Mouse (Mus musculus) embryonic facial prominence, embryonic 14.5 days (tissue): ENCODE data around the gene Idua. TPM values are rescaled to one million over a fixed set of nuclear protein-coding genes. Genes with fewer than 3 reads are reported as not detected.

ENCODE experiments used
- ATAC-seq: fragments of 200-750 bp; cut with Nextera tagmentation; 2 replicates; pipeline ENCODE4 v1.8.0; 2017; ENCODE audit warnings: low read depth, moderate number of reproducible peaks, moderate TSS enrichment
- DNase-seq: peaks from one replicate; pipeline ENCODE4 v3.0.0-alpha.2; 2015; ENCODE audit warnings: low spot score
- H3K27ac ChIP-seq: fragments of 300-500 bp; sonication (generic); replicated peaks from 2 replicates; pipeline ENCODE4 v1.5.1; 2014; ENCODE audit warnings: low read depth, mild to moderate bottlenecking, low read length, moderate library complexity
- H3K27me3 ChIP-seq: fragments of 300-500 bp; sonication (generic); replicated peaks from 2 replicates; pipeline ENCODE4 v1.6.1; 2014; ENCODE audit warnings: low read length; ENCODE audit not compliant: control insufficient read depth, insufficient read depth
- H3K36me3 ChIP-seq: fragments of 300-500 bp; sonication (generic); 2 replicates; pipeline ENCODE4 v1.6.1; 2014; ENCODE audit warnings: low read length, mixed read lengths; ENCODE audit not compliant: control insufficient read depth, insufficient read depth
- H3K4me1 ChIP-seq: fragments of 300-500 bp; sonication (generic); 2 replicates; pipeline ENCODE4 v1.6.1; 2014; ENCODE audit warnings: antibody characterized with exemption, low read length; ENCODE audit not compliant: control insufficient read depth, insufficient read depth
- H3K4me2 ChIP-seq: fragments of 300-500 bp; sonication (generic); 2 replicates; pipeline ENCODE4 v1.6.1; 2014; ENCODE audit warnings: low read depth, mild to moderate bottlenecking, low read length, moderate library complexity, mixed read lengths
- H3K4me3 ChIP-seq: fragments of 300-500 bp; sonication (generic); 2 replicates; pipeline ENCODE4 v1.5.1; 2014; ENCODE audit warnings: low read depth, mild to moderate bottlenecking, low read length
- H3K9ac ChIP-seq: fragments of 300-500 bp; sonication (generic); 2 replicates; pipeline ENCODE4 v1.6.1; 2014; ENCODE audit warnings: low read depth, mild to moderate bottlenecking, low read length, moderate library complexity, mixed read lengths
- H3K9me3 ChIP-seq: fragments of 300-500 bp; sonication (generic); 2 replicates; pipeline ENCODE4 v1.6.1; 2016; ENCODE audit warnings: low read length; ENCODE audit not compliant: control insufficient read depth
- WGBS: fragments of 180-500 bp; shearing (Covaris S2); extraction: QIAGEN DNeasy Blood & Tissue Kit; methylation state at CpG from one replicate; pipeline ENCODE4 v1.1.7; 2014; 5-methylcytosine and 5-hydroxymethylcytosine counted together
- polyA plus RNA-seq: library from polyadenylated mRNA; unstranded; fragments of >200 nt; fragmentation: Nextera tagmentation; extraction: Ambion mirVana; gene quantifications from 2 replicates; pipeline ENCODE4 v1.2.1, GENCODE M21; 2014

The Idua gene
- polyA plus RNA-seq, 1 experiment from 2014 or later: 13.6 TPM

DNA sequence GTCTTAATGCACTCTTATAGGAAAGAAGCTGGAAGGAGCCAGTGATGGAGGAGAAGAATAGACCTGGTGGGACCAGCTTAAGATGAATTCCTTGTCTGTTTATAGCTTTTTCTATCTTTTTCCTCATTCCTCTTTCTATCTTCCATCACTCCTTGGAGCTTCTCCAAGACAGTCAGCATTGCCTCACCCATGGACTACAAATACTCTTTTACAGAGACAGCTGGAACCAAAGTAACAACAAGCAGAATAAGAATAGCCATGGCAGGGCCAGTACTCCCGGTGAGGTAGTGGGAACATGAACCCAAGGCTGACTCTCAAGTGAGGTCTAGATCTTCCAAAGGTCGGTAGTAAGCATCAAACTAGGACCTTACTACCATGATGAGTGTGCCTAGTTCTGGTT lies 53.0 kb downstream of the Idua start:
- no peak overlapping the region for H3K27ac ChIP-seq
- H3K27me3 ChIP-seq: no peaks in the 10 kb centered on the region
- no peak overlapping the region for H3K4me2 ChIP-seq
- no peak overlapping the region for H3K4me3 ChIP-seq
- peaks cover 7% of the 10 kb centered on the region for H3K4me1 ChIP-seq
- no peaks in the 10 kb centered on the region for H3K9me3 ChIP-seq
- 78% methylated on average over 2 of the region's 2 CpGs for WGBS
- ATAC-seq (no peak), DNase-seq (no peak)
- peaks cover 4% of the 10 kb centered on the region; the same call in 1 of the 2 replicates for H3K36me3 ChIP-seq
- no peak overlapping the region for H3K9ac ChIP-seq

DNA sequence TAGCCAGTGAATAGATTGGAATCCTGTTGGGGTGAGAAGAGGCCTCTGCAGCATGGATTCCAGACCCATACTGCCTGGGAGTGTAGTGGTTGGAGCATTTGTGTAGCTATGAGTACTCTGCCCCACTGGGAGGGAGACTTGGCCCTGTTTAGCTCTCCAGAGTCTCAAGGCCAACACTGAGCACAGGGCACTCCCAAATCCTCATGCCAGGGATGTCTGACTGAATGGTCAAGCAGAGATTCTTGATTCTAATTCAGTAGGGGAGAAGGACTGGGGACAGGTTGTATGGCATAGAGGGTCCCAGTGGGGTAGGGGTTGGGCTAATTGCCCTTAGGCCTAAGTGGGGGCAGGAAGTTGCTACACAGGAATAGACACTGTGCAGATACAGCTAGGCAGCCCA lies 53.6 kb downstream of the Idua start:
- H3K9ac ChIP-seq: no peak overlapping the region
- DNase-seq (no peak), ATAC-seq (peak; percentile 19; the same call in 1 of the 2 replicates)
- H3K27ac ChIP-seq: 0 out of 2 replicates have a peak overlapping the region, but pooled peaks have one; percentile 25
- no peak overlapping the region for H3K4me2 ChIP-seq
- no peaks in the 10 kb centered on the region for H3K27me3 ChIP-seq
- H3K9me3 ChIP-seq: no peaks in the 10 kb centered on the region
- H3K4me1 ChIP-seq: peaks cover 8% of the 10 kb centered on the region
- H3K4me3 ChIP-seq: no peak overlapping the region
- H3K36me3 ChIP-seq: no peaks in the 10 kb centered on the region

DNA sequence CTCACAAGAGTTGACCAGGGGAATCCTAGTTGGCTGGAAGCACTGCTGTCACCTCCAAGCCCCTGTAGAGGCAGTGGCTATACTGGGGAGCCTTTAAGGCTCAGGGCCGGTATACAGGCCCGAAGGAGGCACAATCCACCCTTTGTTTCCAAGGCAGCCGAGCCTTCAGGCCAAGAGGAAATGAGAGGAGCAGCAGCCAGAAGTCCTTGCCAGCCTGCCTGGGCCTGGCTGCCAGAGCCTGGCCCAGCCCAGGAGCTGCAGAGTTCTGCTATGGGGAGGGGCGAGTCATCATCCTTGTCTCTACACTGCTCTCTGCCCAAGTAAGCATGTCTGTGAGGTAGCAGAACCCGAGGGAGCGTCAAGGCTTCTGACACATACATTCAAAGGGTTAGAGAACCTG lies 54.0 kb downstream of the Idua start:
- peak; percentile 65 for DNase-seq

DNA sequence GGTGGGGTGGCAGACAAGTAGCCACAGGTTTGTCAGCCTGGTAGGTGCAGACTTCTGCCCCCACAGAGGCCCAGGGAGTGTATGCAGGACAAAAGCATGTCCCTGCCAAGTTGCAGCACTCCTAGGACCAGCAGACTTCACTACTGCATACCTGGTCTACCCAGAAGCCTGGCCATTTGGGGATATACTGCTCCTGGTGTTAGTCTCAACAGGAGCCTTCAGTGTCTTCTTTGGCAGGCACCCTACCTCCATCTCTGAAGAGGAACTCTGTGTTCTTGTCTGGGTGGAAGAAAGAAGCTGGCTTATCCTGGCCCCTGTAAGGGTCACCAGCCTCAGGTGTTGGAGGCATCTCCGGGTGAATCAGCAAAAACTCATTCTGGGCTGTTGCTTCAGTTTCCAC lies 55.8 kb downstream of the Idua start:
- WGBS: 90% methylated on average over 1 of the region's 1 CpGs
- DNase-seq (no peak), ATAC-seq (no peak)
- no peak overlapping the region for H3K27ac ChIP-seq
- H3K9me3 ChIP-seq: no peaks in the 10 kb centered on the region
- H3K4me2 ChIP-seq: no peak overlapping the region
- no peaks in the 10 kb centered on the region for H3K36me3 ChIP-seq
- no peak overlapping the region for H3K9ac ChIP-seq
- peaks cover 13% of the 10 kb centered on the region for H3K4me1 ChIP-seq
- no peaks in the 10 kb centered on the region for H3K27me3 ChIP-seq
- no peak overlapping the region for H3K4me3 ChIP-seq

More for the DNA sequence above, 54.0 kb downstream of the Idua start:
- H3K27ac ChIP-seq: 0 out of 2 replicates have a peak overlapping the region, but pooled peaks have one; percentile 25
- H3K4me2 ChIP-seq: no peak overlapping the region
- peaks cover 10% of the 10 kb centered on the region for H3K4me1 ChIP-seq
- H3K9ac ChIP-seq: no peak overlapping the region
- WGBS: 38% methylated on average over 6 of the region's 6 CpGs
- H3K27me3 ChIP-seq: no peaks in the 10 kb centered on the region
- H3K4me3 ChIP-seq: no peak overlapping the region
- no peaks in the 10 kb centered on the region for H3K9me3 ChIP-seq
- ATAC-seq: peak; percentile 64
- no peaks in the 10 kb centered on the region for H3K36me3 ChIP-seq

DNA sequence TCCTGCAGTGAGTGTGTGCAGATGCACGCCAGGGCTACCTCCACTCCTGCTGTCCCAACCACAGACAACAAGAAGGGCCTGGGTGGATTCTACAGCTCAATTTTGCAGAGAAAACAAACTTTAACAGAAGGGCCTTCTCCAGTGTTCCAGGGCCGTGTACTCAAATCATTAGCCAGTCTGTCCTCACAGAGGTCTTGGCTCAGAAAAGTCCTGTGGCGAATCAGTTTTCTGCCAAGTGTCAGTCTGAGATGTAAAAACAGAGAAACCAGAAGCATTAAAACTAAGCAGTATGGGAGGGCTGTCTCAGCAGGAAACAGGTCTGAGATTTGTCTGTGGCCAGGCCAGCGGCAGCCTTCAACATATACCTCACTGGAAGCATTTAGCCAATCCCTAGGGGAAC lies 57.9 kb downstream of the Idua start:
- 32% methylated on average over 4 of the region's 4 CpGs for WGBS
- no peaks in the 10 kb centered on the region for H3K9me3 ChIP-seq
- no peak overlapping the region for H3K4me2 ChIP-seq
- peak overlapping the region; percentile 49; the same call in 1 of the 2 replicates for H3K27ac ChIP-seq
- DNase-seq (peak; percentile 41), ATAC-seq (no peak)
- H3K9ac ChIP-seq: no peak overlapping the region
- no peaks in the 10 kb centered on the region for H3K36me3 ChIP-seq
- no peaks in the 10 kb centered on the region for H3K27me3 ChIP-seq
- H3K4me3 ChIP-seq: no peak overlapping the region
- peaks cover 13% of the 10 kb centered on the region for H3K4me1 ChIP-seq

DNA sequence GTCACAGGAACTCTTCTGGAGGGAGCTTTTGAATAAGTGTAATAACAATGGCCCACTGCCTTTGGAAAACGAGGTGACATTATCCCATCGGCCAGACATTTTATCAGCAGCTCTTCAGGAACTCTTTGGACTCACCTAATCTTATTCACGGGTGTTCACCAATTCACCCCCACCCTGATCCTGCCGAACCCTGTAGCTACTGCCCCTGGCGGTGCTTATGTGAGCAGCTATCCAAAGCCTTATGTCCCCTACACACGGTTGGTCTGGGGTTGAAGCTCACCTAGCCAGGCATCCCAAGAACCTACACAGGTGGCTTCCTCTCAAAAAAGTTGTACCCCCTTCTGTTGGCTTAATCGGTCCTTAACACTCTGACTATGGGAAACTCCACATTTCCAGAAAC lies 59.6 kb downstream of the Idua start:
- 79% methylated on average over 7 of the region's 7 CpGs for WGBS
- no peak for ATAC-seq
- Histone ChIP-seq H3K36me3 (no peaks in the 10 kb centered on the region), H3K4me2 (no peak overlapping the region), H3K27ac (no peak overlapping the region), H3K27me3 (no peaks in the 10 kb centered on the region), H3K4me3 (no peak overlapping the region), H3K9ac (no peak overlapping the region), H3K9me3 (no peaks in the 10 kb centered on the region), H3K4me1 (peaks cover 13% of the 10 kb centered on the region)
- DNase-seq: no peak

DNA sequence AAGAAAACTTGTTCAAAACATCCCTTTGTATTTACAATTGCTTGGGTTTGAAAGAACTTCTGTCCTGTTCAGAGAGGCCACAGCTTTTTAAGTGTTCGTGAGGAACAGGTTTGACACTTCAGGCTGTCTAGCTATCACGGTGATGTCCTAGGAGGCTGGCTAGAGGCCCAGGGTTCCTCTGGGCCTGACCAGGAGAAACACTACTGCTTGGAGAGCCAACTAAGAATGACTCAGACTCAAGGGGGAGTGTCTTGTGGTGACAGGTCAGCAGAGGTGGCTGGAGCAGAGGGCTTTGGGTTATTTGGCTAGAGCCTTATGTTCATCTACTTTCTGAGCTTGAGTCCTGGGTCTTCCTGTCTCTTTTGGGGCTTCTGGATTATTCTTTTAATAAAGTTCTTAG lies 63.9 kb downstream of the Idua start:
- ATAC-seq: no peak
- WGBS: 45% methylated on average over 2 of the region's 2 CpGs
- Histone ChIP-seq H3K27ac (no peak overlapping the region), H3K9ac (no peak overlapping the region), H3K9me3 (no peaks in the 10 kb centered on the region), H3K4me1 (0 out of 2 replicates have a peak, but pooled peaks cover 5% of the 10 kb centered on the region), H3K4me3 (no peak overlapping the region), H3K27me3 (no peaks in the 10 kb centered on the region), H3K4me2 (no peak overlapping the region), H3K36me3 (no peaks in the 10 kb centered on the region)
- DNase-seq: no peak

DNA sequence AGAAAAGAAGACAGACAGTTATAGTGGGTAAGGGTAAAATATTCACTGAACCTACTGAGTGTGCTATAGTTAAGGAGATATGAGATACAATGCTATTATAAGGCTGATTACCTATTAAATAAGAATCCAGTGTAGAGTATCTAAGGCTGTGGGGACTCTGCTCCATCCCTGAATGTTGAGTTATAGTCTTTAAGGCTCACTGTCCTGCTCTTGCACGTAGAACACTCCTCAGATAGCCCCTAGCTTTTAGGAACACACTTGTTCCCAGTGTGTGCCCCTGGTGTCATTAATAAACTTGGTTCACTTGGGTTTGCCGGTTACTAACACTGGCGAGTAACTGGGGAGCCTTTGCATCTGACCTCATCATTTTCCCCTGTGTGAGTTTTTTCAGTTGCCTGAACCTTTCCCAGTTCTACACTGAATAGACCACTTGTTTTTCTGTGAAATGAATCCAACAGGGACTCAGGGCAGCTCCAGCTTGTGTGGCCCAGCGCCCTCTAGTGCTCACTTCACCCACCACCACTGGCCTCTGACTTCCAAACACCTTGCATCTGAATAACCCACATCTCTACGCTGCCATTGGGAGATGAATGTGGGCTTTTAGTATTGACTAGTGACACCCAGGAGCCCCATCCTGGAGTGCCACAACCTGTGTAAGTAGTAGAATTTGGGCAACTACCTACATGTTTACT lies 66.6 kb downstream of the Idua start:
- ATAC-seq (peak; percentile 92), DNase-seq (peak; percentile 70)
- Histone ChIP-seq H3K27me3 (no peaks in the 10 kb centered on the region), H3K36me3 (no peaks in the 10 kb centered on the region), H3K4me3 (no peak overlapping the region), H3K9me3 (no peaks in the 10 kb centered on the region), H3K4me1 (no peaks in the 10 kb centered on the region), H3K4me2 (no peak overlapping the region), H3K27ac (no peak overlapping the region), H3K9ac (no peak overlapping the region)
- 18% methylated on average over 5 of the region's 5 CpGs for WGBS

DNA sequence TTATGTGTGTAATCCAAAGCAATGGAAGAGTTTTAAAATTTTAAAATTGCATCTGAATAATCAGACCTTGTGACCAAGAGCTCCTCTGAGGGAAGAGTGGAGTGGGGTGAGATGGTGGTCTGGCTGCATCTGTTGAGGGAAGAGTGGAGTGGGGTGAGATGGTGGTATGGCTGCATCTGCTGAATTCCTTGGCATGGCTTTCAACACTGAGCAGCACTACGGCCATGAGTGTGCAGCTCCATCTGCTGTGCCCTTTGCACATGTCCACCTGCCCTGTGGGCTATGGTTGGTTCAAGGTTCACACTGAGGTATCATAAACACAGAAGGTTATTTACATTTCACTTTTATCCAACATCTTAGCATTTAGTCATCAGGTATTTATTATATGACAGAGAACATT lies 67.3 kb downstream of the Idua start:
- Histone ChIP-seq H3K27me3 (no peaks in the 10 kb centered on the region), H3K36me3 (no peaks in the 10 kb centered on the region), H3K27ac (no peak overlapping the region), H3K4me3 (no peak overlapping the region), H3K4me1 (no peaks in the 10 kb centered on the region), H3K4me2 (no peak overlapping the region), H3K9me3 (no peaks in the 10 kb centered on the region), H3K9ac (no peak overlapping the region)
- ATAC-seq: no peak
- no peak for DNase-seq
- 68% methylated on average over 1 of the region's 1 CpGs for WGBS
